Mouse (Mus musculus): ENCODE results near the gene Ces1d.
A peak's percentile ranks its signal among the peaks of the same experiment; 100 is the strongest.

The Ces1d gene

DNA sequence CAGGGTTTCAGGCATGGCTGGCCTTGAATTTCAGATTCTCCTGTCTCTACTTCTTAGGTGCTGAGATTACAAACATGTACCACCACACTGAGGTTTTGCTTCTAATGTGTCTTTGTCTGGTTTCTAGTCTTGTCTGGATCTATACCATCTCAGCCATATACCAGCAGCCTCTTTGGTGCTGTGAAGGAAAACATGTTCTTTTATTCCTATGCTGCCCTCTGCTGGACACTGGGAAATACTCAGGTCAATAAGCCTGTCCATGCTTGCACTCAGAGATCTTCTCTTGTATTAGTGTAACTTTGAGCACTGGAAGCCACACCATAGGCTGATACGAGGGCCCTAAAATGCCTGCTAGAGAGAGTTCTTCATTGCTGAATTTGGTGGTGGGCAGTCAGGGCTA is 56.9 kb downstream of the Ces1d start:
- DNase-seq (ENCODE audit: low spot score), result peak; percentile 27

DNA sequence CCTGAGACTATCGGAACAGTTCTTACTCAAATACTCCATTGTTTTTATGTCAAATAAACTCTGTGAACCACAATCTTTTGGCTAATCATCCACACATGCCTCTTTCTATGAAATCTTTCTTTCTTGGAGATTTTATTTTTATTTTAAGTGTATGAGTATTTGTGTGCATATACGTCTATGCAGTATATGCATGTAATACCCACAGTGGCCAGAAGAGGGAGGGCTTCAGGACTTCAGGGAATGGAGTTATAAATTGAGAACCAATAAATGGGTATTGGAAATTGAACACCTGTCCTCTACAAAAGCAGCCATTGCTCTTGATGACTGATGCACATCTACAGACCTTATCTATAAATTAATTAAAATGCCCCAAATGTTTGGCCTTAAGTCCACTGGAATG is 65.4 kb downstream of the Ces1d start:
- no peak for DNase-seq (ENCODE audit: low spot score)

- DNase-seq (ENCODE audit: low spot score), result no peak
Observed at GRCm38 (mm10) chr8:93131233-93131980, 66.2 kb downstream of the Ces1d start, which contains the start of gene Ces1c. TSS of gene Ces1c (minus strand) at chr8:93131283.

- DNase-seq (ENCODE audit: low spot score), result no peak
Observed at GRCm38 (mm10) chr8:93126476-93126875, 71.2 kb downstream of the Ces1d start.

- no peak for DNase-seq (ENCODE audit: low spot score)
Observed at GRCm38 (mm10) chr8:93122005-93122404, 75.6 kb downstream of the Ces1d start.
